Mouse (Mus musculus): ENCODE measurements around the gene Cd160. TPM values are rescaled to one million over a fixed set of nuclear protein-coding genes. Genes with fewer than 3 reads are reported as not detected.

Gene Cd160
- total RNA-seq (2021) = not detected

DNA sequence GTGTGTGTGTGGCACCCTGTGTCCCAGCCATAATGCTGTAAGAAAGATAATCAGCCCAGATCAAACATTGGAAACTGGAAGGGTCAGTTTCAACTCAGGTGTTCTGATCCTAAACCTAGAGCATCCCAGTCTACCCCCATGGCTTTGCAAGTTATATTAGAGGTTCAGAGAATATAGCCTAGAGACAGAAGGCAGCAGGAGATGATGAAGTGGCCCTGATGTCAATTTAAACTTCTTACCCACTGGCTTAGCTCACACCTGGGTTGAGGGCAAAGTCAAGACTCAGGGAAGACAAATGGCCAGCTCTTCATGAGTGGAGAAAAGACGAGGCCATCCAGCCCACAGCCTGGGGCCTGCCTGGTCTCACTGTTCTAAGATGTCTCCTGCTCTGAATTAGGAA lies at the start of gene Cd160, which contains the start of gene Pdzk1:
TSS of gene Cd160 (minus strand) at position 368 of the 400 bp plus-strand sequence.
TSS of gene Pdzk1 (plus strand) at position 301 of the 400 bp plus-strand sequence.
- no peak for DNase-seq

DNA sequence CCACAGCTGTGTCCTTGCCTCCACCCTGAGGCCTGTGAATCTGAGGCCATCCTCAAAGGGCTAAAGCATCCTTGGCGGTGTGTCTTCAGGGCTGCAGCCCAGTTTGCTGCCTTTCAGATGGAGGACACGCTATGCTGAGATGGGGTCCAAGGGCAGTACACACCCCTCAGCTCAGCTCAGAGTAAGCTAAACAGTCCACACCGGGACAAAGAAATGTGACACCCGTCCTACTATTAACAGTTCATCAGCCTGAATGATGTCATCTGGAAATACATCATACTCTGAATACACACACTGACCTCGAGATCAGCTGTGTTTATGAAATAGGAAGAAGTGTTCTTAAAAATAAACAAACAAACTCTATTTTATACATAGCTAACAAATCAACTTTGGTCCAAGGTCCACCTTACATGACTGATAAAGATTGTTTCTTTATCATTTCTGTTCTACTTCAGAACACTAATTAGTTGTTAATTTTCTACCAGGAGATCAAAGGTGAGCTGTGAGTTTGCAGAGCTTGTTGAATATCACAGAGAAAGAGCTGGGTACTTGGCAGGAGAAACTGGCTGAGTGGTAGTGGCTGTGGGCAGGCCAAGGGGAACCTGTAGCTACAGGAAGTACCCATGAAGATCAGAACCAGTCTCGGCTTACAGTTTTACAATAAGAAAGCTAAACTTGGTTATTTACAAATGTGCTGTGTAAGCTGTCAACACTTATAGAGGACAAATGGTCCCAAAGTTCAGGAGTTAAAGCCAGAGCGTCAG lies 45.8 kb upstream of the Cd160 start:
- DNase-seq = no peak

DNA sequence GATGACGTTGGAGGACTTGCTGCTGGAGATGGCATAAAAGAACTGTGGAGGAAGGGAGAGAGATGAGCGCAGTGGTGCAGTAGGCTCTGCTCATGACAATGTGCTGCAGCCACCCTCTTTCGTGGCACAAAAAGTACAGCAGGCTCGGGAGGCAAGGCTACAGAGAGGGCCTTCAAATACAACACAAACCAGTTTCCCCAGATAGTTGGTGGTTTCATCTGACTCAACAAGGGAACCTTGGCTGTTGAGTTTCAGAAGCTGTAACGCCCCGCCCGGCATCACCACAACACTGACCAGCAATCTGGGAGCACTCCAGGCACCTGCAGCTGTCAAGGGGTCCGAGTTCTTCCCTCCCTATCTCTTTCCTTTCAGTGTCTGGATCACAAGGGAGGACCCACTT lies 43.4 kb upstream of the Cd160 start:
- DNase-seq = no peak

DNA sequence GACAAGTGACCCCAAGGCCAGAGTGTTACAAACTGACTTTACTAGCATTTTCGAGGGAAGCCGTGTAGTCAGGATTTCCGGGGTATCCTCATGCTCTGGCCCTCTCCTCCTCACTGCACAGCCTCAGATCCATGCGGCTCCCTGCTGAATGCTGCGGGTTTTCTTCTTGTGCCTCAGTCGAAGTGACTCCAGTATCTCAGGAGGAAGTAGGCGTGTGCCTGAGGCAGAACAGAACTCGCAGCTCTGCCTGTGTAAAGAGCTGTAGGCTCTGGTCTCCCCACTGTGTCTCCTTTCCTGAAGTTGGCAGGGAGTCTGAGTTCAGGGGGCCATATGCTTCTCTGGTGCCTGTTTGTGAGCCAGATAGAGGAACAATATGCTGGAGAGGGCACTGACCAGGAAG lies 41.9 kb upstream of the Cd160 start:
- DNase-seq = no peak

DNA sequence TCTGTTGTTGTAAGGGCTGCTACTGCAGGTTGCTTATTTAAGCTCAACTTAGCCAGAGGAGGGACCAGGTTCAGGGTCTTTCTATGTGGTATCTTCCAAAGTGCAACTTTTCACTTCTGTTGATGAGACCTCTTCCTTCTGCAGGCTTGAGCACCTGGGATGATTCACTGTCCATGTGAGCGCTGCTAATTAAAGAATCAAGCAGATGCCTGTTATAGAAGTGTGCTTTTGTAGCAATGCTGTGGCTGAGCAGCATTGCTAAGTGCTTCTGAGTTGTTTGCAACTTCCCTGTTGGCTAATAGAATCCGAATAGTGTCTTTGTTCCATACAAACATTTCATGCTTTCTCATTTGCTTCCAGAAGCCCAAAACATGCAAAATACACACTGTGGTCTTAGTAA lies 41.1 kb upstream of the Cd160 start:
- DNase-seq = no peak

DNA sequence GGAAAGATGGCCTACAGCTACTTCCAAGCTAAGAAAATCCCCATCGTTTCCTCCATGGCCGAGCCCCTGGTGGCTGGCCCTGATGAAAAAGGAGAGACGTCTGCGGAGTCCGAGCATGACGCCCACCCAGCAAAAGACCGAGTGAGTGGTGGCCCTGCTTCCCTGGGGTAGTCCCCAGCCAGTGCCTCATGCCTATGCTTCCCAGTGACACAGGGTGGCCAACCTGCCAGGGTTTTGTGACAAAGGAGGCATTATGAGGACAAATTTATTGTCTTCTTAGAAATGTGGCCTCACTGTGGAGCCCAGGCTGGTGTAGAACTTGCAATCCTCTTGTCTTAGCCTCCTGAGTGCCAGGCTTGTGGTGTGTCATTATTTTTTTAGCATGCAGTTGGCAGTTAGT lies 39.9 kb upstream of the Cd160 start:
- DNase-seq = no peak

DNA sequence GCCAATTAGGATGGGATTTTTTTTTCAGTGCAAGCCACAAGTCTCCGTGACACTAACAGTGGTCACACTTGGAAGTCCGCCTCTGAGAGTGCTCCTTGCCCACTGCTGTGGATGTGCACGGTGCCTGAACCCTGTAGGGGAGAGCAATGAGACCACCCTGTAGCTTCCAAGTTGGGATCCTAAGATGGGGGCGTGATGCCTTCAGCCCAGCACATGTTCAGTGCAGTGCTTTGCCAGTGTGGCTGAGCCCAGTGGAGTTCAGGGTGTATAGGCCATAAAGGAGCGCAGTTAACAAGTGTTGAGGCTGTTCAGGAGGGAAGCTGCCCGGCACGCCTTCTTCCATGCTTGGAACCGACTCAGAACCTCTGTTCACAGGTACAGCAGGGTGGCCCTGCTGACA lies 39.4 kb upstream of the Cd160 start:
- DNase-seq = no peak

DNA sequence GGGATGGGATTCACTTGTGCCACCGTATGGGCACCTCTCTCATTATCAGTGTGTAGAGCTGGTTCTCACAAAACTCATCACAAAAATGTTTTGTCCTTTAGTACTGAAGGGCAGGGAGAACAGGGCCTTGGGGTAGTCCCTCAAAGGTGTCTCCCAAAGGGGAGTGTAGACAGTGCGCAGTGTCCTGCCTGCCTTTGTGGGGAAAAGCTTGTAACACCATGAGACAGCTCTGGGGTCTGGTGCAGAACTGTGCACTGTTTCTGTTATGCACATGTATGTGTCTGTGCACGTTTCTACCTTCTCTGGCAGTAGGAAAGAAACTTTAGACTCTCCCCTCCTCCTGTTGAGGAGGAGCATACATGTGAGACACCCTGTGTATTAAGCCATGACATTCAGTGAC lies 38.7 kb upstream of the Cd160 start:
- DNase-seq = no peak

DNA sequence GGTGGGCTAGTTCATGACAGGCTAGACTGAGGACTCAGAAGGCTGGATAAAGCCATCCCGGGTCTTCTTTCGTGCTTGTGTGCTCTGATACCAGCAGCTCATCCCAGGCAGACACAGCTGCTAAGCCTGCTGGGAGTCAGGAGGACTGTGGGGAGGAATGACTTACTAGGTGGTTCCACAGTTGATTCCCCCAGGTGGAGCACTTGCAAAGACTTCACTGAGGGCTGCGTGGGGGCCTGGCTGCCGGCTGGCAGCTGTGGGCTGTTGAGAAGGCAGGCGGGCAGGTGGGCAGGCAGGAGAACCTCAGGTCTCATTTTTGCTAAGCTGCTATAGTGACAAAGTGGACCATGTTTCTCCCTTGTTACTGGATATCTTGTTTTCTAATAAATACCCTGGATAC lies 31.3 kb upstream of the Cd160 start:
- DNase-seq = no peak

DNA sequence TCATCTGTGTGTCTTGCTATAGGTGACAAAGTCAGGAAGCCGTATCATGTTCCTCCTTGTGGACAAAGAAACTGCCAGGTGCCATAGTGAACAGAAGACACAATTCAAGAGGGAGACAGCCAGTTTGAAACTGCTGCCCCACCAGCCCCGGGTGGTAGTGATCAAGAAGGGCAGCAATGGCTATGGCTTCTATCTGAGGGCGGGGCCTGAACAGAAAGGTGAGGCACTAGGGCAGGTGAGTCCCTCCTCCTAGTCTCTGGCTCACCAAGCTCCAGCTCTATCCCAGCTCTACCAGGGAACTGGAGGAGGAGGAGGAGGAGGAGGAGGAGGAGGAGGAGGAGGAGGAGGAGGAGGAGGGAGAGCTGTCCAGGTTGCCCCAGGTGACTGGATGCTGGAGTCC lies 26.7 kb upstream of the Cd160 start:
- DNase-seq = no peak

DNA sequence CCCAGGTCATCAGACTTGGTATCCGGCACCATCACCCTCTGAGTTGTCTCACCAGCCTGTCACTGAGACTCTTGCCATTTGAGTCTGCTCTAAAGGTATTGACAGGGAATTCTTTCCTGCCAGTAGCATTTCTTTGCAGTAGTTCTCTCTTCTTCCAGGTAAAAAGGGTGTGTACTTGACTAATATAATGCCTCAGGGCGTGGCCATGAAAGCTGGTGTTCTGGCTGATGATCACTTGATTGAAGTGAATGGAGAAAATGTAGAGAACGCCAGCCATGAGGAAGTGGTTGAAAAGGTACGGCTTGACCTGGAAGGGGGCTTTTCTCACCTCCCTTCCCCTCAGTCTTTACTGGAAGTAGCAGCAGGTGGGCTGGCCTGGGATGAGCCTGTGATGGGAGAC lies 25.2 kb upstream of the Cd160 start:
- no peak for DNase-seq

DNA sequence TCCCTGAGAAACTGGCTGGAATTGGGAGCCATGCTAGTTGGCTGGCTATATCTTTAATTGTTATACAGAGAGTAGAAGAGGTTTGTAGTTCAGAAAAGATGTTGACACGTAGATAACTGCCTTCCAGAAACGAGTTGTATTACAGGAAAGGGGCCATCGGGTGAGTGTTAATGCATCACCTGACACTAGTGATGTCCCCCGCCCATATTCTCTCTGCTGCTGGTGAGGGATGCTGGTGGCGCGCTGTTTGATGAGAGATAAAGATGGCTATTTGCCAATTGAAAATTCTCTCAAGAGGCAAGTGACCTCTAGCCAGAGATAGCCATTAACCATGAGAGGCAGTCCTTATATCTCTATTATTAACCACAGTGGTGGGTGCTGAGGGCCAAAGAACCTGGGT lies 23.4 kb upstream of the Cd160 start:
- no peak for DNase-seq

DNA sequence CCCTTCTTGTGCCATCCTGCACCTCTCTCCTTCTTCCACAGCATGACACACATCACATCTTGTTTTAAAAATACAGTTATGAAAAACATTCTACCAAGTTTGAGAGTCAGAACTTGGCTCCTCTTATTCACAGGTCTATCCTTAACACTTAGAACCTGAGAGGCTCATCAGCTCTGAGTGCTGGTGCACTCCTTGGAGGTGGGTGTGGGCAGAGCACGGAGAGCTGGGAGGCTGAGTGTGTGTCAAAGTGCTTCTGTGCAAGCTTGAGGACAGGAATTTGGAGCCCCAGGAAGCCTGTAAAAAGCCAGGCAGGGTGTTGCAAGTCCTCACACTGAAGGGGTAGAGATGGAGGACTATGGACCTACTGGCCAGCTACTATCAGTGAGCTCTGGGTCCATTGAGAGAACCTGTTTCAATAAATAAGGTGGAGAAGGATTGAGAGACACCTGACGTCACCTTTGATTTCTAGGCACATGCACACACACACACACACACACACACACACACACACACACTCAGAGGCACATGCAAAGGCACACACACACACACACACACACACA lies 20.1 kb upstream of the Cd160 start:
- DNase-seq = no peak

DNA sequence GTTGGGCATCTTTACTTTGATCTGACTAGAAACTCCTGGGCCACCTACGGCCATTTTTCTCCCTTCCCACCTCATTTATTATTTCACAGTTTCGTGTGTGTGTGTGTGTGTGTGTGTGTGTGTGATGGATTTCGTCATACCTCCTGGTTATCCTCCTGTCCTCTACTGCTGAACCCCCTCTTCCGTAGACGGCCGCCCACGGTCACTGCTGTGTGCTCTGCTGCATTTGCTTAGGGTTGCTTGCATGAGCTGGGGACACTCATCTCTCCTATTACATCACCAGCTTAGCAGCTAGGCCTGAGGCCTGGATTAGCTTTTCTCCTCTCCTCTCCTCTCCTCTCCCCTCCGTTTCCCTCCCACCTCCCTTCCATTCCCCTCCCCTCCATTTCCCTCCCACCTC lies 19.3 kb upstream of the Cd160 start:
- no peak for DNase-seq

DNA sequence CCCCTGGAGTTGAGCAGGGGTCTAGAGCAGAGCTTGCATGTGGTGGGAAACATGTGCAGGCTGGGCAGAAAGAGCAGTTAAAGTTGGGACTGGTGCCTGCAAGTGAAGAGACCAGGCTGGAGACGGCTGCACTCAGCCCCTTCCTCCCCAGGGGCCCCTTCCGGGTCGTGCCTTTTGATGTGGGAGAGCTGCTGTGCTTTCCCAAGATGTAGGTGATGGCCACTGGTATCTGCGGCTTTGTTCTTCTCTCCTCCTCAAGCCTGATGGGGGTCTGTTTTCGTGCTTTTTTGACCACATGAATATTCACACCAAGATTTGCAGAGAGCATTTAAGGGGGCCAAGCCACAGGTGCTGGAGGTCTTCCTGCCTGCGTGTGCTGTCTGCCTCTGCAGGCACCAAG lies 18.5 kb upstream of the Cd160 start:
- DNase-seq = no peak

DNA sequence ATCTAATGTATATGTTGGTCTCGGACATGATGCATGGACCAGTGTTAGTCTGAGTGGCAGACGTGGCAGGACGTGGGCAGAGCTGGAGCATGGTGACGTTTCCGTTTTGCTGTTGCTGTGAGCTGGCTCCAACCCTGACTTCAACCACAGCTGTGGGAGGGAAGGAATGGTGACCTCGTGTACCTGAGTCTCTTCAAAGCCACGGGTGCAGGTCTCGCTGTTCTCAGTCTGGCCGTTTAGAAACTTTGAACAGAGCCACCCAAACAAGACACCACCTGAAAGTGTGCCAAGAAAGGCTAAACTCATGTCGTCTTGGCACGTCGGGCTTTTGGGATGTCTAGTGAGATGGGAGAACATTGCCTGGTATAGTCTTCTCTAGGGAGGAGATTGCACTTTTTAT lies 17.8 kb upstream of the Cd160 start:
- DNase-seq = no peak

DNA sequence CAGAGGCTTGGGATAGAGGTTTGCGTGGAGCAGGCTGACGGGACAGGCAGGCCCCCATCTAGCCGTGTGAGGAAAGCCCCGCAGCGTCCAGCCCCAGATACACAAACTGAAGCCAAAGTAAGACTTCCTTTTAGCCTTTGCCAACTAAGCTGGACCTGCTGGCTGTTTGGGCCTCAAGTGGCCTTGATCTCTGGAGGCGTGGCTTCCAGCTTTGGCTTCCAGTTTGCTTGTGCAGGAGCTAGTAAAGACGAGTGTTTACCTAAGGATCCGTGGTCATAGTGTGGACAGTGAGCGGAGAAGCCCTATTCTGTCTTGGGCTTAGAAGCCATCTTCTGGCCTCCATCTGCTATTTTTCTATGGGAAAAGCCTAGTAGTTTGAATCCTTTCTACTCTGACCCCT lies 16.7 kb upstream of the Cd160 start:
- DNase-seq = no peak

DNA sequence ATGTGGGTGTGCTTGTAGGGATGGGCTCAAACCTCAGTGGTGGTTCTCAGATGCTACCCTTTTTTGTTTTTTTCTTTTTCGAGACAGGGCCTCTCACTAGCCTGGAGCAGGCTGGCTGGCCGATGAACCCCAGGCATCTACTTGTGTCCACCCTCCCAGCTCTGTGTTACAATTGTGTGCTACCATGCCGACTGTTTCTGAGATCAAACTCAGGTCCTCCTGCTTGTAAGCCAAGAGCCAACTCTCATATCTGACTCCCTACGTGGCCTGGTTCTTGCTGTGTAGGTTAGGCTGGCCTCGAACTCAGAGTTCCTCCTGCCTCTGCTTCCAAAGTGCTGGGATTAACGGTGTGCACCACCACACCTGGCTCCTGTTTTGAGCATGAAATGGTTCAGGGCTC lies 16.0 kb upstream of the Cd160 start:
- no peak for DNase-seq

DNA sequence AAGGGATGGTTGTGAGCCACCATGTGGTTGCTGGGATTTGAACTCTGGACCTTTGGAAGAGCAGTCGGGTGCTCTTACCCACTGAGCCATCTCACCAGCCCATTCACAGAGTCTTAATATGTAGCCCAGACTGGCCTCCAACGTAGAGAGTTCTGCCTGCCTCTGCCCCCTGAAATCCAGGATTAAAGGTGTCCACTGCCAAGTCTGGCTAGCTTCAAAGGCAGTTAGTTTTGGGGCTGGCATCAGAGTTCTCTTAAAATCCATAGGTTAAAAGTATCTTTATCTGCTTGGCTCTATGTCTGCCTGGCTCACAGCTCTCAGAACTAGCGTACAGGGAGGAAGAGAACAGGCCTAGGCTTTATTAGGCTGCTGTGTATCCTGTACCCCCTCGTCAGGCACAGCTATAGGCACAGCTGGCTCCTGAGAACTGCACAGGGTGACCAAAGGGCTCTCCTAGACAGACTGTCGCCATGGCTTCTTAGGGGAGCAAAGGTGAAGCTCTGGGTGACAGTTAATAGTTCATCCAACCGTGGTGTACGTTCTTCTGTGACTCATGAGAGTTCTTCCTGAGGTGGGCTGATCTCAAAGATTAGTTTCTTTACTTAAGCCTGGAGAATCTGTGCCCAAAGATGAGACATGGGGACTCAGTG lies 10.0 kb upstream of the Cd160 start:
- DNase-seq = no peak

DNA sequence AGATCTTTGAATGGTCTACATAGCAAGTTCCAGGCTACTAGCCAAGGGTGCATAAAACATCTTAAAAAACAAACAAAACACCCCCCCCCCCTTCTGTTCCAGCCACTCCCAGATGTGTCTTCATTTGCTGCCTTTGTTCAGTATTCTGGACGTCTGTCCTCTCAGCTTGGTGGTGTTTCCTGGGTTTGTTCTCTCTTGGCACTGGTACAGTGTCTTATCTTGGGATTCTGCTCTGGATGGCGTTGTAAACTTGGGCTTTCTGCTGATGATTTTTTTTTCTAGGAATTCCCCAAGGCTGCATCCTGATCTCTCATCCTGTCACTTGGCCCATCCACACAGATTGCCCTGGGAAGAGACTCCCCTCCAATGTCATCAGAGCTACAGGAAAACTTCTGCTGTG lies 7.3 kb upstream of the Cd160 start:
- DNase-seq = no peak

DNA sequence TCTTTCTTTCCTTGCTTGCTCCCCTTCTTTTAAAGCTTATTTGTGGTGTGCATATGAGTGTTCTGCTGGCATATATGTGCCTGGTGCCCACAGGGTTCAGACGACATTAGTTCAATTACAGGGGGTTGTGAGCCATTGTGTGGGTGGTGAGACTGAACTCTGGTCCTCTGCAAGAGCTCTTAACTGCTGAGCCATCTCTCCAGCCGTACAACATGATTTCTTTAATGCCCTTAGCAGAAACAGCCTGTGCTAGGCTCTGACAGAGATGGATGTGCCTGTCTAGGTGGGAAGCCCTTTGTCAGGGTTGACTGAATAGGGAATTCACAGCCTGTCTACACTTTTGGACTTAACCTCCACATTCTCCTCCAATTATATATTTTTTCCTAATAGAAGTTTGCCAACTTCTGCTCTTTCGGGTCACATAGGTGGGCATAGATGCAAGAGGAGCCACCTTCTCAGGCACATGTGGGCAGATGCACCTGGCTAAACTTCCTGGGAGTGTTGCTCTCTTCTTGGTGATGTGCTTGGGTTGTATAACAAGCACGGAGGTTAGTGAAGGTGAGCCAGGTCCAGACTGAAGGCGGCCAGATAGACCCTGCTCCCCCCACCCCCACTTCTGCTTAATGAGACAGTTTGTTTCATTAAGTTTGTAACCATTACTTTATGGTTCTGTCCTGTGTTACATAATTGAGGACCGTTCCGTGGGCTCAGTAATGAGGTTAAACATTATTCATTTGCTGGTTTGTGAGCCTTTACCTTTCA lies 5.6 kb upstream of the Cd160 start:
- DNase-seq = no peak

DNA sequence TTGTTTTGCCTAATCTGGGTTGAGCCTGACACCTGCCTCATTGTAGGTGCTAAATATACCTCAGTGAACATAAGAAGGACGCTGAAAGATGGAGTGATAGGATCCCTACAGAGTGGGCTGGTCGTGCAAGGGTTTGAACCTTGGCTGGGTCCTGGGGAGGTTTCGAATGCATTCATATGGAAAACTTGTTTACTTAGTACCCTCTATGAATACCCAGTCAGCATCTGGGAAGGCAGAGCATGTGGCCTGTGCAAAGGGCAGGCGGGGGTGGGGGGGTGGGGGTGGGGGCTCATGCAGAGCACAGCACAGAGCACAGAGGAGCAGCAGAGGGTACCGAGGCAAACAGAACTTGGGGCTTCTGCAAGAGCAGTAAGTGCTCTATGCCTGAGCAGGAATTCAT lies 3.8 kb upstream of the Cd160 start:
- no peak for DNase-seq

DNA sequence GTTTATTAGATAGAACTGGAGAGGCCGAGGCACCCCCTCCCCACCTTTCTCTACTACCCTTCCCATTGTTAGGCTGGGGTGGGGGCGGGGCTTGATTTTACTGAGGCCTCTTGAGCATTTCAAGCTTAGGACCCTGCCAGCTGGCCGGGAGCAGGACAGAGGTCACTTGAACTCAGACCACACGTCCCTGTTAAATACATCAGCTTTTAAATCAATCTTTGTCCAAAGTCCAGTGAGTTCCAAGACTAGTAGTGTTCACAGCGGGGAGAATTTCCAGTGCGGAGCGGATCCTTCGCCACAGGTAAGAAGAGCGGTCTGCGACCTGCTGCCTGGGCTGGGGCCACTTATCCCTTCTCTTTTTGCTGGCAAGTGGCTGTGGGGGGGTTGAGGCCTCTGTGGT lies 705 bp upstream of the Cd160 start:
- DNase-seq = no peak
